21 mouse cellular contexts compared by ENCODE assay signal in genomic region chr12:78290384-78290783, GRCm38 (mm10).
DNase-seq lines count a peak whose midpoint lies in the region; ATAC-seq and TF ChIP-seq lines count a peak whose summit lies in the region.
"Had no signal": no experiment of that assay in that cellular context is flagged by ENCODE, and none has a peak within 500 bp of the region (broad histone marks: within the 10 kb centered on the region; RNA-seq: fewer than 3 reads in every experiment).

No protein-coding gene starts in this region.

- no peaks in the 10 kb centered on the region for H3K27me3 ChIP-seq in heart, embryonic 10.5 days (ENCODE audit: insufficient read depth, poor library complexity, severe bottlenecking)
- H3K27me3 ChIP-seq in heart, adult 2 months (ENCODE audit: control insufficient read depth, insufficient read depth, low read length), result no peaks in the 10 kb centered on the region
- no peaks in the 10 kb centered on the region for H3K27me3 ChIP-seq in heart, embryonic 16.5 days (ENCODE audit: control insufficient read depth, insufficient read depth, low read length)
- H3K27me3 ChIP-seq: embryonic facial prominence, embryonic 13.5 days; embryonic facial prominence, embryonic 15.5 days; forebrain, embryonic 12.5 days had no signal

- TF ChIP-seq EP300 in heart, adult 2 months (IDR thresholded peaks at IDR 0.05; ENCODE audit: insufficient read depth, low read depth, low read length), result no peak

- peak; percentile 52 for ATAC-seq in heart, embryonic 16.5 days (replicated peaks; ENCODE audit: extremely low read depth, insufficient read depth, low FRiP score)
- ATAC-seq: forebrain, embryonic 14.5 days; forebrain, embryonic 16.5 days had no signal

- 24% methylated on average over 1 of the region's 1 CpGs for WGBS in heart, embryonic 10.5 days
- WGBS in heart, adult 2 months, result 85% methylated on average over 1 of the region's 1 CpGs
- 41% methylated on average over 1 of the region's 1 CpGs for WGBS in heart, embryonic 16.5 days

- no peak overlapping the region for H3K9ac ChIP-seq in heart, adult 2 months (ENCODE audit: low read depth, low read length)
- no peak overlapping the region for H3K9ac ChIP-seq in heart, embryonic 16.5 days (ENCODE audit: low read length)
- H3K9ac ChIP-seq: embryonic facial prominence, embryonic 13.5 days; embryonic facial prominence, embryonic 15.5 days; forebrain, embryonic 12.5 days had no signal

- TF ChIP-seq CTCF in heart, adult 2 months (IDR thresholded peaks at IDR 0.05), result no peak

- TF ChIP-seq POLR2A in heart, adult 2 months (IDR thresholded peaks at IDR 0.05; ENCODE audit: insufficient read depth, low read depth, low read length), result no peak

- peak; percentile 89 for DNase-seq in heart, embryonic 10.5 days (ENCODE audit: low spot score)
- DNase-seq in heart, adult 2 months, result no peak
- DNase-seq in heart, postnatal 36 days, result no peak
- DNase-seq: adrenal gland, adult 2 months; adrenal gland, postnatal 10 days; adrenal gland, postnatal 25 days; cerebellum, adult 11 months; cerebellum, adult 18-20 months; cerebellum, adult 8-10 months; cerebellum, adult 9-11 months; cerebellum, postnatal 14 days; cerebellum, postnatal 36 days; embryo, embryonic 11 days had no signal

- no peaks in the 10 kb centered on the region for H3K9me3 ChIP-seq in heart, embryonic 10.5 days
- no peaks in the 10 kb centered on the region for H3K9me3 ChIP-seq in heart, embryonic 16.5 days (replicated peaks; ENCODE audit: control insufficient read depth, low read length)
- H3K9me3 ChIP-seq: embryonic facial prominence, embryonic 13.5 days; embryonic facial prominence, embryonic 15.5 days; forebrain, embryonic 10.5 days; forebrain, embryonic 12.5 days had no signal

- H3K4me3 ChIP-seq in heart, embryonic 10.5 days, result no peak overlapping the region
- H3K4me3 ChIP-seq in heart, adult 2 months, result no peak overlapping the region
- no peak overlapping the region for H3K4me3 ChIP-seq in heart, embryonic 16.5 days (ENCODE audit: low read length)
- H3K4me3 ChIP-seq: embryonic facial prominence, embryonic 13.5 days; embryonic facial prominence, embryonic 15.5 days; erythroblast, embryonic 14.5 days; forebrain, embryonic 10.5 days; forebrain, embryonic 12.5 days had no signal

- intact Hi-C loops in heart, adult 2 months (cut with DNase I), result no loop called here
- intact Hi-C loops in heart, postnatal 36 days (cut with DNase I), result no loop called here

- H3K27ac ChIP-seq in heart, embryonic 10.5 days, result no peak overlapping the region
- H3K27ac ChIP-seq in heart, adult 2 months, result no peak overlapping the region
- H3K27ac ChIP-seq in heart, embryonic 16.5 days (ENCODE audit: low read length), result no peak overlapping the region
- H3K27ac ChIP-seq: embryonic facial prominence, embryonic 13.5 days; embryonic facial prominence, embryonic 15.5 days; forebrain, embryonic 10.5 days; forebrain, embryonic 12.5 days had no signal

- H3K36me3 ChIP-seq in heart, embryonic 10.5 days, result no peaks in the 10 kb centered on the region; the same call in 1 of the 2 replicates
- no peaks in the 10 kb centered on the region for H3K36me3 ChIP-seq in heart, adult 2 months (ENCODE audit: control insufficient read depth, insufficient read depth, low read length)
- H3K36me3 ChIP-seq in heart, embryonic 16.5 days (ENCODE audit: control insufficient read depth, insufficient read depth), result no peaks in the 10 kb centered on the region
- H3K36me3 ChIP-seq: embryonic facial prominence, embryonic 13.5 days; embryonic facial prominence, embryonic 15.5 days; forebrain, embryonic 10.5 days; forebrain, embryonic 12.5 days had no signal

- H3K4me2 ChIP-seq in heart, embryonic 16.5 days (ENCODE audit: low read depth, low read length), result no peak overlapping the region
- H3K4me2 ChIP-seq: embryonic facial prominence, embryonic 13.5 days; embryonic facial prominence, embryonic 15.5 days; forebrain, embryonic 12.5 days had no signal

- H3K79me2 ChIP-seq in heart, adult 2 months (replicated peaks; ENCODE audit: control insufficient read depth, insufficient read depth, low read length), result no peaks in the 10 kb centered on the region

- H3K4me1 ChIP-seq in heart, embryonic 10.5 days, result no peaks in the 10 kb centered on the region
- no peaks in the 10 kb centered on the region for H3K4me1 ChIP-seq in heart, adult 2 months (ENCODE audit: control insufficient read depth, insufficient read depth, low read length)
- H3K4me1 ChIP-seq in heart, embryonic 16.5 days (ENCODE audit: control insufficient read depth, insufficient read depth, low read length), result no peaks in the 10 kb centered on the region; the same call in 1 of the 2 replicates
- H3K4me1 ChIP-seq: embryonic facial prominence, embryonic 13.5 days; embryonic facial prominence, embryonic 15.5 days; forebrain, embryonic 10.5 days; forebrain, embryonic 12.5 days had no signal
